In genomic region chr13:48857246-48857932, GRCm38 (mm10) we compare ENCODE assay signal across 10 mouse cellular contexts. TPM values are rescaled to one million over a fixed set of nuclear protein-coding genes. Genes with fewer than 3 reads are reported as not detected.
DNase-seq lines count a peak whose midpoint lies in the region; ATAC-seq lines count a peak whose summit lies in the region.
"Had no signal": no experiment of that assay in that cellular context is flagged by ENCODE, and none has a peak within 500 bp of the region (broad histone marks: within the 10 kb centered on the region; RNA-seq: fewer than 3 reads in every experiment).

No protein-coding gene starts in this region.

- ATAC-seq in neural tube, embryonic 13.5 days (ENCODE audit: low read depth), result no peak
- ATAC-seq: Patski had no signal

- no peaks in the 10 kb centered on the region for H3K27me3 ChIP-seq in neural tube, embryonic 13.5 days
- H3K27me3 ChIP-seq: Patski had no signal

- H3K36me3 ChIP-seq in neural tube, embryonic 13.5 days, result no peaks in the 10 kb centered on the region

- no peak overlapping the region for H3K4me2 ChIP-seq in neural tube, embryonic 13.5 days

- H3K9me3 ChIP-seq in neural tube, embryonic 13.5 days, result no peaks in the 10 kb centered on the region

- peaks cover 76% of the 10 kb centered on the region for H3K4me1 ChIP-seq in neural tube, embryonic 13.5 days (replicated peaks)

- H3K9ac ChIP-seq in neural tube, embryonic 13.5 days, result no peak overlapping the region
- H3K9ac ChIP-seq: liver, embryonic 14.5 days had no signal

- peak; percentile 46 for DNase-seq in kidney, adult 11 months
- no peak for DNase-seq in kidney, adult 18-20 months
- DNase-seq in adipocyte (ENCODE audit: low spot score), result peak; percentile 90
- DNase-seq in kidney, adult 9 months, result peak; percentile 66
- DNase-seq in adrenal gland, adult 2 months, result no peak
- no peak for DNase-seq in adrenal gland, adult 18-20 months (ENCODE audit: low spot score in 2 of 2)
- DNase-seq: heart, postnatal 4 days had no signal

- H3K4me3 ChIP-seq in neural tube, embryonic 13.5 days, result no peak overlapping the region

- peak overlapping the region; percentile 49; the same call in 1 of the 2 replicates for H3K27ac ChIP-seq in neural tube, embryonic 13.5 days (replicated peaks)
- H3K27ac ChIP-seq: liver, embryonic 14.5 days had no signal

- 46% methylated on average over 7 of the region's 7 CpGs for WGBS in neural tube, embryonic 13.5 days

RNA-seq across cellular contexts. Expression of gene Phf2, which starts 13.5 kb away (rescaled TPM):
- 9.6 and 9.7 TPM in 2 replicates for polyA plus RNA-seq in neural tube, embryonic 13.5 days (2015; fragmentation: Nextera tagmentation; extraction: Ambion mirVana)
- 10 to 100 TPM; 41.2 to 42.9 TPM for total RNA-seq in adrenal gland, adult 2 months (2021)
- polyA plus RNA-seq in adrenal gland, adult 2 months (2012; rRNA removed), result 19.5 and 22.2 TPM in 2 replicates
- total RNA-seq in adrenal gland, adult 18-20 months (2021), result 10 to 100 TPM; 46.7 to 47.4 TPM

Comparison
In these comparisons a context has a peak if more than half of its experiments do, and no peak if none do; other contexts are left out.
1. DNase-seq: peak in kidney, adult 11 months (single experiment), adipocyte (single experiment) and kidney, adult 9 months (single experiment); none in kidney, adult 18-20 months (single experiment), adrenal gland, adult 2 months (single experiment) and adrenal gland, adult 18-20 months (0 of 2).